Mouse (Mus musculus): ENCODE data around the gene Zc3h15. TPM values are rescaled to one million over a fixed set of nuclear protein-coding genes. Genes with fewer than 3 reads are reported as not detected.

Gene Zc3h15
- total RNA-seq, 2 experiments from 2014 or later, result 69.0 to 70.8 TPM

- Histone ChIP-seq H3K27ac (peak overlapping the region; percentile 35; the same call in 1 of the 2 replicates), H3K4me3 (no peak overlapping the region)
- no peak for DNase-seq
- no peak for TF ChIP-seq CTCF (IDR thresholded peaks at IDR 0.05)
- intact Hi-C loops (cut with DNase I), result no loop called here
These were observed 32.1 kb downstream of the Zc3h15 start for GRCm38 (mm10) chr2:83676226-83676870.

- Histone ChIP-seq H3K27ac (no peak overlapping the region), H3K4me3 (no peak overlapping the region)
These were observed 37.1 kb downstream of the Zc3h15 start for GRCm38 (mm10) chr2:83681332-83681731.

GRCm38 (mm10) chr2:83681785-83682184 lies 37.5 kb downstream of the Zc3h15 start:
- no peak for DNase-seq
- intact Hi-C loops (cut with DNase I), result no loop called here
- Histone ChIP-seq H3K4me3 (no peak overlapping the region), H3K27ac (no peak overlapping the region)
- TF ChIP-seq CTCF (IDR thresholded peaks at IDR 0.05), result no peak

More at GRCm38 (mm10) chr2:83681332-83681731, 37.1 kb downstream of the Zc3h15 start:
- no peak for TF ChIP-seq CTCF (IDR thresholded peaks at IDR 0.05)
- intact Hi-C loops (cut with DNase I), result no loop called here
- DNase-seq, result no peak

GRCm38 (mm10) chr2:83682282-83682681 lies 38.0 kb downstream of the Zc3h15 start:
- intact Hi-C loops (cut with DNase I), result no loop called here
- H3K4me3 ChIP-seq, result no peak overlapping the region
- H3K27ac ChIP-seq, result no peak overlapping the region
- TF ChIP-seq CTCF (IDR thresholded peaks at IDR 0.05), result no peak
- DNase-seq, result no peak

GRCm38 (mm10) chr2:83683731-83684519 lies 39.7 kb downstream of the Zc3h15 start:
- TF ChIP-seq CTCF (IDR thresholded peaks at IDR 0.05), result no peak
- Histone ChIP-seq H3K27ac (no peak overlapping the region), H3K4me3 (no peak overlapping the region)
- intact Hi-C loops (cut with DNase I), result no loop called here
- DNase-seq, result no peak

GRCm38 (mm10) chr2:83684691-83685090 lies 40.5 kb downstream of the Zc3h15 start:
- intact Hi-C loops (cut with DNase I), result no loop called here
- TF ChIP-seq CTCF (IDR thresholded peaks at IDR 0.05), result no peak
- no peak overlapping the region for H3K4me3 ChIP-seq
- no peak for DNase-seq
- H3K27ac ChIP-seq, result no peak overlapping the region

GRCm38 (mm10) chr2:83690372-83690771 lies 46.1 kb downstream of the Zc3h15 start:
- no peak for DNase-seq
- Histone ChIP-seq H3K4me3 (no peak overlapping the region), H3K27ac (no peak overlapping the region)
- intact Hi-C loops (cut with DNase I), result no loop called here
- TF ChIP-seq CTCF (IDR thresholded peaks at IDR 0.05), result no peak

GRCm38 (mm10) chr2:83692651-83693545 lies 48.7 kb downstream of the Zc3h15 start:
- Histone ChIP-seq H3K27ac (no peak overlapping the region), H3K4me3 (no peak overlapping the region)
- intact Hi-C loops (cut with DNase I), result no loop called here
- no peak for DNase-seq
- TF ChIP-seq CTCF (IDR thresholded peaks at IDR 0.05), result no peak

- TF ChIP-seq CTCF (IDR thresholded peaks at IDR 0.05), result no peak
- intact Hi-C loops (cut with DNase I), result no loop called here
- DNase-seq, result no peak
- H3K27ac ChIP-seq, result no peak overlapping the region
- H3K4me3 ChIP-seq, result no peak overlapping the region
These were observed 49.8 kb downstream of the Zc3h15 start for GRCm38 (mm10) chr2:83694061-83694460.

- DNase-seq, result no peak
- intact Hi-C loops (cut with DNase I), result no loop called here
- TF ChIP-seq CTCF (IDR thresholded peaks at IDR 0.05), result no peak
- Histone ChIP-seq H3K4me3 (no peak overlapping the region), H3K27ac (no peak overlapping the region)
These were observed 51.4 kb downstream of the Zc3h15 start for GRCm38 (mm10) chr2:83695345-83696247.

- intact Hi-C loops (cut with DNase I), result loop anchor here (2.0 kb wide), 1 partner anchor 72 kb away; no protein-coding TSS in a partner anchor
- peak; percentile 48 for TF ChIP-seq CTCF (IDR thresholded peaks at IDR 0.05)
These were observed 54.2 kb downstream of the Zc3h15 start for GRCm38 (mm10) chr2:83698484-83698883.

GRCm38 (mm10) chr2:83699324-83699723 lies 55.1 kb downstream of the Zc3h15 start:
- no peak for TF ChIP-seq CTCF (IDR thresholded peaks at IDR 0.05)
- no peak overlapping the region for H3K27ac ChIP-seq
- H3K4me3 ChIP-seq, result no peak overlapping the region
- intact Hi-C loops (cut with DNase I), result loop anchor here (2.0 kb wide), 1 partner anchor 71 kb away; no protein-coding TSS in a partner anchor
- DNase-seq, result no peak

More at GRCm38 (mm10) chr2:83698484-83698883, 54.2 kb downstream of the Zc3h15 start:
- H3K4me3 ChIP-seq, result no peak overlapping the region
- no peak for DNase-seq
- no peak overlapping the region for H3K27ac ChIP-seq

Measured in gastrocnemius, adult 2 months (tissue).